Mouse (Mus musculus): ENCODE data around the gene BC051019. TPM values are rescaled to one million over a fixed set of nuclear protein-coding genes. Genes with fewer than 3 reads are reported as not detected.
A peak's percentile ranks its signal among the peaks of the same experiment; 100 is the strongest.

BC051019 gene
- polyA plus RNA-seq, 1 experiment from 2014 or later, result 0.74 TPM

GRCm38 (mm10) chr7:109671581-109672471 lies 51.8 kb downstream of the BC051019 start:
- under 1% methylated on average over 33 of the region's 44 CpGs for WGBS
- H3K9ac ChIP-seq, result peak overlapping the region; percentile 75
- peak; percentile 95 for ATAC-seq (ENCODE audit: low FRiP score)
- peak overlapping the region; percentile 50 for H3K4me3 ChIP-seq
- H3K4me1 ChIP-seq, result peaks cover 9% of the 10 kb centered on the region; the same call in 1 of the 2 replicates
- H3K36me3 ChIP-seq, result no peaks in the 10 kb centered on the region
- peak overlapping the region; percentile 78 for H3K27ac ChIP-seq
- H3K9me3 ChIP-seq (replicated peaks), result no peaks in the 10 kb centered on the region
- peak overlapping the region; percentile 85 for H3K4me2 ChIP-seq (replicated peaks)
- no peaks in the 10 kb centered on the region for H3K27me3 ChIP-seq

- Histone ChIP-seq H3K36me3 (no peaks in the 10 kb centered on the region), H3K27ac (no peak overlapping the region), H3K27me3 (no peaks in the 10 kb centered on the region), H3K4me2 (replicated peaks) (peak overlapping the region; percentile 19; the same call in 1 of the 2 replicates), H3K9ac (no peak overlapping the region), H3K4me1 (peaks cover 9% of the 10 kb centered on the region; the same call in 1 of the 2 replicates), H3K9me3 (replicated peaks) (no peaks in the 10 kb centered on the region), H3K4me3 (no peak overlapping the region)
- WGBS, result 79% methylated on average over 5 of the region's 5 CpGs
- ATAC-seq (ENCODE audit: low FRiP score), result no peak
Observed at GRCm38 (mm10) chr7:109669426-109670170, 54.1 kb downstream of the BC051019 start.

GRCm38 (mm10) chr7:109666664-109667063 lies 57.0 kb downstream of the BC051019 start:
- no peak for ATAC-seq (ENCODE audit: low FRiP score)
- Histone ChIP-seq H3K9ac (no peak overlapping the region), H3K4me1 (peaks cover 7% of the 10 kb centered on the region; the same call in 1 of the 2 replicates), H3K4me2 (replicated peaks) (no peak overlapping the region), H3K4me3 (no peak overlapping the region), H3K27ac (no peak overlapping the region), H3K9me3 (replicated peaks) (no peaks in the 10 kb centered on the region), H3K27me3 (no peaks in the 10 kb centered on the region), H3K36me3 (no peaks in the 10 kb centered on the region)
- 80% methylated on average over 5 of the region's 5 CpGs for WGBS

- no peaks in the 10 kb centered on the region for H3K27me3 ChIP-seq
- H3K27ac ChIP-seq, result no peak overlapping the region
- no peak overlapping the region for H3K4me2 ChIP-seq (replicated peaks)
- ATAC-seq (ENCODE audit: low FRiP score), result no peak
- no peaks in the 10 kb centered on the region for H3K4me1 ChIP-seq
- H3K9ac ChIP-seq, result no peak overlapping the region
- H3K9me3 ChIP-seq (replicated peaks), result no peaks in the 10 kb centered on the region
- no peaks in the 10 kb centered on the region for H3K36me3 ChIP-seq
- no peak overlapping the region for H3K4me3 ChIP-seq
- WGBS, result 89% methylated on average over 4 of the region's 4 CpGs
Observed at GRCm38 (mm10) chr7:109662626-109663025, 61.0 kb downstream of the BC051019 start.

Other genes starting within 250 kb of the BC051019 start
- gene Trim66, start 215.7 kb downstream of the BC051019 start, polyA plus RNA-seq (2016; fragmentation: Nextera tagmentation; extraction: Ambion mirVana), result 0.08 and 0.12 TPM in 2 replicates
- gene Rpl27a, start 204.7 kb downstream of the BC051019 start, polyA plus RNA-seq (2016; fragmentation: Nextera tagmentation; extraction: Ambion mirVana), result 86.2 and 98.4 TPM in 2 replicates
- gene St5, start 20.2 kb downstream of the BC051019 start, polyA plus RNA-seq (2016; fragmentation: Nextera tagmentation; extraction: Ambion mirVana), result 40.3 and 45.3 TPM in 2 replicates
- gene Akip1, start 20.2 kb downstream of the BC051019 start, polyA plus RNA-seq (2016; fragmentation: Nextera tagmentation; extraction: Ambion mirVana), result 15.4 and 18.2 TPM in 2 replicates
- gene Ascl3, start 7.9 kb upstream of the BC051019 start, polyA plus RNA-seq (2016; fragmentation: Nextera tagmentation; extraction: Ambion mirVana), result 0.47 TPM in 1 of 2 replicates, not detected in the other
- 62.5 and 69.9 TPM in 2 replicates for gene Tmem9b, start 29.0 kb upstream of the BC051019 start, polyA plus RNA-seq (2016; fragmentation: Nextera tagmentation; extraction: Ambion mirVana)
- gene Nrip3, start 58.2 kb upstream of the BC051019 start, polyA plus RNA-seq (2016; fragmentation: Nextera tagmentation; extraction: Ambion mirVana), result 1.3 and 1.4 TPM in 2 replicates
- gene Scube2, start 141.8 kb upstream of the BC051019 start, polyA plus RNA-seq (2016; fragmentation: Nextera tagmentation; extraction: Ambion mirVana), result 2.4 and 3.6 TPM in 2 replicates
- gene Dennd5a, start 236.6 kb upstream of the BC051019 start, polyA plus RNA-seq (2016; fragmentation: Nextera tagmentation; extraction: Ambion mirVana), result 54.4 and 56.5 TPM in 2 replicates

Data from hindbrain, embryonic 12.5 days (tissue).